Comparison of ENCODE assay signal across 15 mouse cellular contexts in the genomic region with DNA sequence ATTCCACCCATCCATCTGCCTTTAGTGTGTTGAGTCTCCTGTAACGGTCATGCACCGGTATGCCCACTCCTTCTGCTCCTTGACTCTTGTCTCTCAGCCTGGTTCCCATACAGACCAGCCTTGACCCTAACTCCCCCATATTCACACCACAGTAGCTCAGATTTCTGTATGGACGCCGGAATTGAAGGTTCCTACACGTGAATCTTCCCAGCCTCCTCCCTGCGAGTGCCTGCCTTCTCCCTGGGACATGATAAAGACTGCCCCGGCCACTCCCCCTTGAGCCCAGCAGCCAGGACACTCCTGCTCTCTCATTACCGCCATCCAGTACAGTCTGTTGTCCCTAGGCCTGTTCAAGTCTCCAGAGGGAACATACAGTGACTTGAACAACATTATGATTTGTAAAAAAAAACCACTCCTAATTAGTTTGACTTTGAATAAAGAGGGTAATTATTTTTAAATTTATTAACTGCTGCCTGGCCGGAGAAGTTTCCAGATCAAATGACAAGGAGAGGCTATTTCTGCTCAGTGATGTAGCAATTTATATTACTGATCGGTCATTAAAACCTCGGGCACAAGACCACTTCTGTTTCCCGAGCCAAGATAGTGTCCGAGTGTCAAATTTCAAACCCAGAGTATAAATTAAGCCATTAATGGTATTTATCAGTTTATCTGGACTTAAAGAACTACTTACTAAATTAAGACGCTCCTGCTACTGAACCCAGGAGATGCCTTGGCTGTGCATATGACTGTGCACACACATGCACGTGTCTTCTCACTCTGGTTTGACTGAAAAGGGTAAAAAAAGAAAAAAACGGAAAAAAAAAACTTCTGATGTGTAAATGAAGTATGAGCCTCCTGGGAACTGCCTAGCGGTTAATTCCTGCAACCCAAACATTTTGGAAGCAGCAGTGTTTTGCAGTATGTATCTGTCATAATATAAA.
DNase-seq lines count a peak whose midpoint lies in the region; ATAC-seq and TF ChIP-seq lines count a peak whose summit lies in the region.
"Had no signal": no experiment of that assay in that cellular context is flagged by ENCODE, and none has a peak within 500 bp of the region (broad histone marks: within the 10 kb centered on the region; RNA-seq: fewer than 3 reads in every experiment).

No protein-coding gene starts in this region.

- 40% methylated on average over 17 of the region's 17 CpGs for WGBS in liver, embryonic 12.5 days (ENCODE audit: insufficient replicate concordance)
- 51% methylated on average over 17 of the region's 17 CpGs for WGBS in liver, postnatal 0 days (ENCODE audit: insufficient replicate concordance)

- ATAC-seq in liver, embryonic 12.5 days: no peak
- ATAC-seq in liver, postnatal 0 days: no peak

- H3K4me1 ChIP-seq in liver, embryonic 12.5 days: peaks cover 40% of the 10 kb centered on the region
- H3K4me1 ChIP-seq in liver, postnatal 0 days (ENCODE audit: insufficient read depth): peaks cover 2% of the 10 kb centered on the region; the same call in 1 of the 2 replicates
- H3K4me1 ChIP-seq in brown adipose tissue, adult 24 weeks (ENCODE audit: control insufficient read depth, insufficient read depth, insufficient read length, low read length): peaks cover 24% of the 10 kb centered on the region

- no peak overlapping the region for H3K9ac ChIP-seq in liver, embryonic 12.5 days
- H3K9ac ChIP-seq in liver, postnatal 0 days (replicated peaks): no peak overlapping the region
- H3K9ac ChIP-seq: liver, embryonic 14.5 days; neural tube, embryonic 12.5 days had no signal

- no peaks in the 10 kb centered on the region for H3K27me3 ChIP-seq in liver, embryonic 12.5 days (replicated peaks)
- no peaks in the 10 kb centered on the region for H3K27me3 ChIP-seq in liver, postnatal 0 days (ENCODE audit: insufficient read depth, low read length)
- H3K27me3 ChIP-seq: neural tube, embryonic 12.5 days had no signal

- H3K36me3 ChIP-seq in liver, embryonic 12.5 days: no peaks in the 10 kb centered on the region
- H3K36me3 ChIP-seq in liver, postnatal 0 days (replicated peaks; ENCODE audit: insufficient read depth, low read length): peaks cover 8% of the 10 kb centered on the region
- H3K36me3 ChIP-seq: neural tube, embryonic 12.5 days had no signal

- peak overlapping the region; percentile 75; the same call in 1 of the 2 replicates for H3K27ac ChIP-seq in liver, embryonic 12.5 days
- H3K27ac ChIP-seq in liver, postnatal 0 days (ENCODE audit: low read depth): no peak overlapping the region
- peak overlapping the region; percentile 71 for H3K27ac ChIP-seq in brown adipose tissue, adult 24 weeks (replicated peaks; ENCODE audit: low read depth, low read length)
- H3K27ac ChIP-seq: left cerebral cortex, adult 2 months; liver, embryonic 14.5 days; neural tube, embryonic 12.5 days had no signal

- intact Hi-C loops in heart, postnatal 25 days (cut with DNase I): no loop called here

- H3K9me3 ChIP-seq in liver, embryonic 12.5 days (replicated peaks): no peaks in the 10 kb centered on the region
- no peaks in the 10 kb centered on the region for H3K9me3 ChIP-seq in liver, postnatal 0 days (ENCODE audit: low read length)
- H3K9me3 ChIP-seq: neural tube, embryonic 12.5 days had no signal

- peak; percentile 25 for DNase-seq in embryo, embryonic 10 days (ENCODE audit: low spot score)
- no peak for DNase-seq in embryo, embryonic 11 days
- DNase-seq in heart, postnatal 4 days: peak; percentile 35
- DNase-seq in heart, postnatal 25 days (ENCODE audit: low spot score): no peak
- DNase-seq in liver, postnatal 0 days: no peak
- DNase-seq in yolk sac, embryonic 10.5 days (ENCODE audit: low spot score): no peak
- DNase-seq: cerebellum, adult 8-10 months; kidney, postnatal 36 days; thymus, adult 2 months had no signal

- H3K4me2 ChIP-seq in liver, embryonic 12.5 days: 0 out of 2 replicates have a peak overlapping the region, but pooled peaks have one; percentile 31
- H3K4me2 ChIP-seq in liver, postnatal 0 days (ENCODE audit: low read depth, low read length): no peak overlapping the region
- H3K4me2 ChIP-seq: midbrain, embryonic 11.5 days; neural tube, embryonic 12.5 days had no signal

- TF ChIP-seq CTCF in liver, postnatal 0 days (IDR thresholded peaks at IDR 0.05; ENCODE audit: low read depth): no peak

- no peak overlapping the region for H3K4me3 ChIP-seq in liver, embryonic 12.5 days
- H3K4me3 ChIP-seq in liver, postnatal 0 days (ENCODE audit: low read depth, low read length): no peak overlapping the region
- H3K4me3 ChIP-seq in brown adipose tissue, adult 24 weeks (ENCODE audit: insufficient read depth, low read depth, low read length): no peak overlapping the region
- H3K4me3 ChIP-seq: left cerebral cortex, adult 2 months; neural tube, embryonic 12.5 days had no signal

- no peak for TF ChIP-seq EP300 in liver, postnatal 0 days (IDR thresholded peaks at IDR 0.05; ENCODE audit: low read depth)

Comparison
In these comparisons a context has a peak if more than half of its experiments do, and no peak if none do; other contexts are left out.
1. DNase-seq: peak in embryo, embryonic 10 days (single experiment) and heart, postnatal 4 days (single experiment); none in embryo, embryonic 11 days (single experiment), heart, postnatal 25 days (single experiment), liver, postnatal 0 days (single experiment) and yolk sac, embryonic 10.5 days (single experiment).